Mouse (Mus musculus) testis, postnatal 14 days (tissue): ENCODE measurements around the gene Pdpk1.

ENCODE experiments used
- DNase-seq: peaks from one replicate; pipeline ENCODE4 v3.0.0; 2021; ENCODE audit warnings: low spot score

Pdpk1 gene

DNA sequence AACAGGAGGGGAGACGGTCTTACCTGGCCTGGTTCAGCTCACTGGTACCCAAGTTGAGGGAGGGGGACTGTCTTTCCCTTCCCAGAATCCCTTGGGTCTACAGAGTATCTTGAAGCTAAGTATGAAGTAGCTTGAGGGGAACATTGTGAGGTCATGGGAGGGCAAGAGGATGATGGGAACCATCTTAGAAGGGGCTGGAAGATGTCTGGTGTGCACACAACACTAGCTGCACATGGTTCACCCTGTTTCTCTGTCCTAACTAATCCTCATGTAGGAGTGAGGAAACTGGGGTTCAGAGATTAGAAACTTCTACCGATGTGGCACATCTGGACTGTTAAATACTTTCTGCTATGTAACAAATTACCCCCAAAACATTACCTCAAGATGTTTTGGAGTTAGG lies at the start of gene Pdpk1:
TSS of gene Pdpk1 (minus strand) at position 101 of the 400 bp plus-strand sequence.
- no peak for DNase-seq

DNA sequence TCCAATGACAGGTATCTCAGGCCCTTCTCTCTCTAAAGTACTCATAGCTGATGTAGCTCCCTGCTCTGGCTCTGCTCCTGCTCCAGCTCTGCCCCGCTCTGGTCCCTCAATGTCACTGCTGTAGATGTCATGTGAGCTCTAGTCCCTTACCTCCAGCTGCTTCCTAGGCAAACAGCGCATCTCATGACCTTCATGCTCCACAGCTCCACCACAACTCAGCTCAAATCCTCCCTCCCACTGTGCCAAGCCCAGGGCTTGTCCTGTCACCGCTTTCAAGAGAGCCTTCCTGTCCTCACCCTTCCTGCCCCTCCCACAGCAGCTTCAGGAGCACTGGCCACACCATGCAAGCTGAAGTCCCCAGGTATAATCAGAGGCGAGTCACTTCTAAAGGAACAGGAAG lies 49.0 kb upstream of the Pdpk1 start:
- no peak for DNase-seq

DNA sequence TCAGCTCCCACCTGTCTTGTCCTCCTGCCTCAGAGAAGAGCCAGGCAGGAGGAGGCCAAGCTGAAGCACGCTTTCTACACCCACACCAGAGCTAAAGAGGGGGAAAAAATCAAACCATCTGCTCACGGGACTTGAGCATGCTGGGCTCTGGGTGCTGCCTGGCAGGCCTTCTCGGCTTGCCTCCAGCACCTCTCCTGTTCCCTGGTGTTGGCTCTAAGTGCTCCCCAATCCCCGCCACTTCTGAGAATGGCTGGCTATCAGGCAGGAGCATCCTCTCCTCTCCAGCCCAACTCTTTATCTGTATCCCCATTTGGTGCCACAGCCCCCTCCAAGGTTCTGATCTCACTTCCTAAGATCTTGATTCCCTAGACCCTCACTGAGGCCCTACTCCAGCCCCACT lies 48.5 kb upstream of the Pdpk1 start:
- no peak for DNase-seq

DNA sequence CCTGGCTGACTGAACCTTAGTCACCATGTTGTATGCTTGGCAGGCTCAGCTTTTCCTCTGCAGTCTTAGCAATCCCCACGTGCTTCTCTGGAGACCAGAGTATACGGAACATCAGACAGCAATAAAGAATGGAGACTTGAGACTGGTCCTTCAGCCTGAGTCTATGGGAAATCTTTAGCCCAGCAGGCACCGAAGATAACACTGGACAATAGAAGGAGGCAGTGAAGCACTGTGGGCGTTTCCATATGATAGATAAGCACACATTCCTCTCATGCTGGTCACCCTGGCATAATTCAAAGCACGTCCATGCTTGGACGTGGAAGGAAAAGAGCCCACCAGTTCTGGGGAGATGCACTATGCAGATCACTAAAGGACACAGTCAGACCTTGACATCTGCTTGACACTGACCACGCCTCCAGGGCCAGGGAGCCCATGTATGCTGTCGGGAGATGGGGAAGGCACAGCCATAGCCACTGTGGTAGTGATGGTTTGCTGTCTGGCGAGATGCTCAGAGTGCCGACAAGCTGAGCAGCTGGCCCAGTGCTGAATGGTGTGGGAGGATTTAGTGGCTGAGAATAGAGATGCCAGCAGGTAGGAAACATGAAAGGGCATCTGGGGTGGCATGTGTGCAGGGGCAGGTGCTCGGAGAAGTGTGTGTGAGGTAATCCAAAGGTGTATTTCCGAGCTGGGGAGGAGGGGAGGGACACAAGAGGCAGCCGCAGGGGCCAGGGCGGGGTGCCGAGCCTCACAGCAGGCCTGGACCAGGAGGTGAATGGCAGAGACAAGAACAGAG lies 46.5 kb upstream of the Pdpk1 start:
- DNase-seq, result no peak

DNA sequence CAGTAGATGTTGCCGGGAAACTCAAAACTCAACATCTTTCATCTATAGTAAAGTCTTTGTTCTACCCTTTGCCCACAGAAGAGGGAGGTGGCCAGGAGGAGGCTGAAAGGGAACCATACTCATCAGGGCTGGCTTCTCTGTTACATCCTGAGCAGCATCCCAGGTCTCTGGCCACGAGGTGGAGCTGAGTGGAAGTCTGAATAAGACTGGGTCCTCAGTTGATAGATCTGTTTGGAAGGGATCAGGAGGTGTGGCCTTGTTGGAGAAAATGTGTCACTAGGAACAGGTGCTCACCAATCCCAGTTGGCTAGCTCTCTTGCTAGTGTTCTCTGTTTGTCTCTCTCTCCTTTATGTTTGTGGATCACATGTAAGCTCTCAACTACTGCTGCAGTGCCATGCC lies 44.6 kb upstream of the Pdpk1 start:
- no peak for DNase-seq

DNA sequence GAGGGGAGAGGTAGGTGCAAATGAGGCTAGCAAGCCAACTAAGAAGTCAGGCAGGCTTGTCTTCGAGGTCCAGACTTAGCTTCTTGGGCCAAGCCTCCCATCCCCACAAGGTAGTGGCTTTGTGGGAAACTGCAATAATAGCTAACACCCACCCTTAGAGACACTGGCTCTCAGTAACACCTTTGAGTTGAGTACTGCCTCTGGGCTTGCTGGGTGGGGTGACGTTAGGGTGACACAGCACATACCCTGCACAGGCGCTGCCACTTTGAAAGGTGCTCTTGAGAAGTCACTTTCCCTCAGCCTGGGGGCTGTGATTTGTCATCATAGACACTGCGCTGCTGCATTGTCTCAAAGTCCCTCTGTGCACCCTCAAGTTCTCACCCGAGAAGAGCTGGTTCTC lies 43.0 kb upstream of the Pdpk1 start:
- DNase-seq, result no peak

DNA sequence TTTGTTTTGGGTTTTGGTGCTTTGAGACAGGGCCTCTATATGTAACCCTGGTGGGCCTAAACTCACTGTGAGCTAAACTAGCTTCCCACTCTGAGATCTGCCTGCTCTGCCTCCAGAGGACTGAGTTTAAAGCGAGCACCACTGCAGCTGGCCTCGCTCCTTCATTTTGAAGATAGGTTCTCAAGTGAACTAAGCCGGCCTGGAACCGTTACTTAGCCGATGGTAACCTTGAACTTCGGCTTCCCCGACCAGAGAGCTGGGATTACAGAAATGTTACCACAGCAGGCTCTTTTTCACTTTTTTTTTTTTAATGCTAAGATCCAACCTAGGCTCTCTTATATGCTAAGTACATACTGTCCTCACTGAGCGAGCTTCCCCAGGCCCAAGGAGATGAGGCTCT lies 42.5 kb upstream of the Pdpk1 start:
- DNase-seq, result no peak

DNA sequence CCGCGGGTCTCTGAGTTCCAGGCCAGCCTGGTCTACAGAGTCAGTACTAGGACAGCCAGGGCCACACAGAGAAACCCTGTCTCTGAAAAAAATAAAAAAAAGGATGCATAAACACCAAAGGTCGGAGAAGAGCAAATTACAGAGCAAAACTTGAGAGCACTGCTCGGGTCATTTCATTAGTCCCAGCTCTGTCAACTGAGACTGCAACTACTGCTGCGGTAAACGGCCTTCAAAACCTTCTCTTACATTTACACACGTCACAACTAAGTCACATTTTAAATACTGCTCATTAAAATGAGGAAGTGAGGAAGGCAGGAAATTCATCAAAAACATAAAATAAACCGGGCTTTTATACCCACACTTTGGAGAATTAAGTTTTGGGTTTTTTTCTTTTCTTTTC lies 42.1 kb upstream of the Pdpk1 start:
- no peak for DNase-seq

DNA sequence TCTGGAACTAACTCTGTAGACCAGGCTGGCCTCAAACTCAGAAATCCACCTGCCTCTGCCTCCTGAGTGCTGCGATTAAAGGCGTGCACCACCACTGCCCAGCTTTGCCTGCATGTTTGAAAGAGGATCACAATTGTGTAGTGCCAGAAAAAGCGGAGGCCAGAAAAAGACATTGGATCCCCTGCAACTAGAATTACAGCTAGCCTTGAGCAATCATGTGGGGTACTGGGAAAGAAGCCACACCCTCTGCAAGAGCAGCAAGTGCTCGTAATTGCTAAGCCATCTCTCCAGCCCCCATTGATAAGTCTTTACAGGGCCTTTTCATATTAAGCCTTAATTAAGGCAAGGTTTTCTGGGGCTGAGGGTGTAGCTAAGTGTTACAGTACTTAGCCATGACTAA lies 40.8 kb upstream of the Pdpk1 start:
- DNase-seq, result no peak

DNA sequence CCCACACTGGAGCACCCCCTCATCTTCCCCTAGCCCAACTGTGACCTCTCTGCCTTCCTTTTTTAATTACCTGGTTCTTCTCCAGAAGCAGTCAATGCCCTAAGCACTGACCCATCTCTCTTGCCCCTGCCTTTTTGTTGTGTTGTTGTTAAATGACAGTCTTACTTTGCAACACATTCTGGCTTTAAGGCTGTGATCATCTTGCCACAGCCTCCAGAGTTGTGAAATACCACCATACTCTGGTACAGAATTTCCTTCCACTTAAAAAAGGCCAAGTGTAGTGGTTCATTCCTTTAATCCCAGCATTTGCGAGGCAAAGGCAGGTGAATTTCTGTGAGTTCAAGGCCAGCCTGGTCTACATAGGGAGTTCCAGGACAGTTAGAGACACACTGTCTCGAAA lies 40.2 kb upstream of the Pdpk1 start:
- no peak for DNase-seq

DNA sequence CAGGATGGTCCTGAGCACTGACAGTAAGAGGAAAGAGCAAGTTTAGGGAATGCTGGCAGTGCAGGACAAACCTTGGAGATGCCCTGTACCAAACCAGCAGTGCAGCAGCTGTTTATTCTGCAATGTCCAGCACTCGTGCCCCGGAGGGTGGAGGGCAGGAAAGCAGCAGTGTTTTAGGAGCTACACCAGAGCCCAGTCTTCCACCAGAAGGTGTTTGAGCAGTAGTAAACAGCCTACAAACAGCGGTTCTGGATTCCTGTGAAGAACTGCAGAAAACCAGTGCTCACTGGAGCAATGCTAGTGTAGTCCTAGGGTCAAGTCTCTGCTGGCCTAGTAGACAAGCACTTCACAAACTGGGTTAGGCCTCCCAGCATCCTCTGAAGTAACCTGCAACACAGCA lies 23.5 kb upstream of the Pdpk1 start:
- DNase-seq, result no peak

DNA sequence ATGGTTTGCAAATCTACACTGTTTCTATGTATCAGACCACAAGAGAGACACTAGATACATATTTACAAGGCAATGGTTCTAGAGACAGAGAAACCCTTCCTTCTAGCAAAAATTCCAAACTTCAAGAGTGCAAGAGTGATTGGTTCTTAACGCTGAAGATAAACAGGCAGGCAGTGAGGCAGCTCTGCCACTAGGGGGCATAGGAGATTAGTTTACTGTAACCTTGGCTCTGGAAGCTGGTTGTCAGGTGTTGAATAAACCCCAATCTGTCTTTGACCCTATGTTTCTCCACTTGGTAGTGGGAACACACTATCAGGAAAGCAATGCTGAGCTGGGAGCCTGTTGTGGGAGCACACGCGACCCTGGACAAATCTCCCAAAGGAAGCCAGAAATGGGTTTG lies 22.7 kb upstream of the Pdpk1 start:
- DNase-seq, result peak; percentile 49

DNA sequence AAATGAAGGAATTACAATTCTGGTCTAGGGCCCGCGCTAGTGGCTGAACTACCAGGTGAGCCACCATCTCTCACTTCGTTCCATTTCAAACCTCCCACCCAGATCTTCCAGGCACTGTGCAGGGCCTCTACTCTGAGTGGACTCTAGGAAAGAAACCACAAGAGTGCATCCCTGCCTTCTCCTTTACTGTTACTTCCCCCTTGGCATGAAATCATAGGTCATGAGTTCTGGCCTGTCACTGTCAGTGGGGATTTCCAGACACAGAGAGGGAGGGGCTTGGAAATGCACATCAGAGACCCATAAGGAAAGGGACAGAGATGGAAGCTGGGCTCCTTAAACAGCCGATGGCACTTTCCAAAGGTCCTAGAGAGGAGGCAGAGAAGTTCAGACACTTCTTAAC lies 21.0 kb upstream of the Pdpk1 start:
- DNase-seq, result no peak

DNA sequence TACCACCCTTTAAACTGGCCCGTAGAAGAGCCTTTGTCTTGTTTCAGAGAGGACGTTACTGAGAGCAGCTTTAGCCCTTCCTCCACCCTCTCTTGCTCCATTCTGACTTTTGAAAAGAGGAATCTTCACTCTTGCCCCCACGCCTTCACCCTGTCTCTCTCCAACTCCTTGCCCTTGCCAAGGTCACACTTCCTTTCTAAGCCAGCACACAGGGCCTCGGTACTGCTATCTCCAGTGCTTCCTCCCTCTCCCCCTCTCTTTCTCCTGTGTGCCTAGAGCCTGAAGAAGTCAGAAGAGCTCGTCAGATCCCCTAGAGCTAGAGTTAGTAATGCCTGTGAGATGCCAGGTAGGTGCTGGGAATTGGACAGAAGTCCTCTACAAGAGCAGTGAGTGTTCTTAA lies 20.0 kb upstream of the Pdpk1 start:
- DNase-seq, result peak; percentile 56

DNA sequence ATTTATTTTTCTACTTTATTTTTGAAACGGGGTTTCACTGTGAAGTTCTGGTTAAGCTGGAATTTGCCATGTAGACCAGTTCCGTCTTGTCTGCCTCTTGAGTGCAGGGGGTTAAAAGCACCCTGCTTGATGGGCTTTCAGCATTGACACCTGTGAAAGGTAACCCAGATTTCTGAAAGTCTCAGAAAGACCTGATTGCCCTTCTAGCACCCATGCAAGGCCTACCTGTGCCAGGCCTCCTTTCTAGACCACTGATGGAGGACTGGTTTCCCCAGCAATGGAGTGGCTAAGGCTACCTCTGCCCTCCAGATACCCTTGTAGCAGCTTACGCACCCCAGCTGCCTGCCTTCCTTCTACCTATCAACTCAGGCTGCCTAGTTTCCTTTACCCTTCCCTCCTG lies 19.4 kb upstream of the Pdpk1 start:
- DNase-seq, result no peak

DNA sequence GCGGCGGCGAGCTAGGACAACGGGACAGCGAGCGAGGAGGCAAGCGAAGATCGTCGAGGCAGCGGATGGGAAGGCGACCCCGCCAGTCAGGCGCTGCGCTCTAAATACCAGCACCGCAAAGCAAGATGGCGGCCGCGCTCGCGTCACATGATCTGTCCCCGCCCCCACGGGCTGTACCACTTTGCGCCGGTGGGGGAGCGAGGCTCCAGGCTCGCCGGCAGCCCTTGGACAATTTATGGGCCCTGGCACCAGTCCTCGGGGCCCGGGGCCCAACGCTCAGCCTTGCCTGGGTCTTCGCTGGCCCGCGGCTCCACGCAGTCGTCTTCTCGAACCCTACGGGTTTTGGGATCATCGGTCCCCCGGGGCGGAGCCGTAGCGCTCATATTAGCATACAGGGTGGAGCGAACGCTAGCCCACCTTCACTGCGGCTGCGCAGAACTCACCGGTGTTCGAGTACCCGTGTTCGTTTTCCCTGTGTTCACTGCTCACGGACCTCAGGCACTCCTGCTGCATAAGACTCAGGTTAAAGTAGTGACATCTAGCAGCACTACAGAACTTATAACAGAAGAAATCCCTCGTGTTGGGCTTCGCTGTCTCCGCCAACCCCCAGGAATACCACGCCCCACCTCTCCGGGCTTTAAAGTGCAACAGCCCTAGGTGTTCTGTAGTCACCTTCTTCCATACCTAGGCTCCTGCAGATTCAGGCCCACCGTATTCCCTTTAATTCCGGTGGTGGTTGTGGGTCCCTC lies 18.8 kb upstream of the Pdpk1 start, which contains the start of gene Atp6v0c:
TSS of gene Atp6v0c (minus strand) at position 386 of the 749 bp plus-strand sequence.
- peak; percentile 95 for DNase-seq

DNA sequence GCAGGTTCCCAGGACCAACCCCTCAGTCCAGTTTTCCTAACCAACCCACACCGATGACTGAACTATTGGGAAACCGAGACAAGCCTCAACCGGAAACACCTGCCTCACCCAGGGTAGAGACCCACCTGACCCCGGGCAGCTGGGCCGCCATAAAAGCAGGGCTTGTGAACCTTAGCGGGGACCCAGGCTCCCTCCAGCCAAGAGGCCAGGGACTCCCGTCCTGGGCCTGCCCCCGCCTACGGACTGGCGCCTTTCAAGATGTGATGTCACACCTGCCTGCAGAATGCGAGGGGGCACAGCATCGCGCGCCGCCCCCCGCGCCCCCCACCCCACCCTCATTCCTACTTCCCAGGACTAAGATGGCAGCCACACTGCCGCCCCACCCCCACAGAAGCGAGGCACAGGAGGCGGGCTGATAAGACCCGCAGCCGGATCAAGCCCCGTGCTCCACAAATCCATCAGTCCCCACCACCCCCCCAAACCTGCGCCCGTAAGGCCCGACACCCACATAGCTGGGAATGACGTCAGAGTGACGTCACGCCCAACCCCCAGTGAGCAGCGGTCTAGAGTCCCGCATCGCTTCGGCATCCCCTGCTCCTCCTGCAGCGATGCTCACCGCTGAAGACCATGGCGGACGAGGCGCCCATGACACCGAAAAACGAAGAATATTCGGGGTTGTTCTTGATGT lies 18.0 kb upstream of the Pdpk1 start:
- DNase-seq, result peak; percentile 83

DNA sequence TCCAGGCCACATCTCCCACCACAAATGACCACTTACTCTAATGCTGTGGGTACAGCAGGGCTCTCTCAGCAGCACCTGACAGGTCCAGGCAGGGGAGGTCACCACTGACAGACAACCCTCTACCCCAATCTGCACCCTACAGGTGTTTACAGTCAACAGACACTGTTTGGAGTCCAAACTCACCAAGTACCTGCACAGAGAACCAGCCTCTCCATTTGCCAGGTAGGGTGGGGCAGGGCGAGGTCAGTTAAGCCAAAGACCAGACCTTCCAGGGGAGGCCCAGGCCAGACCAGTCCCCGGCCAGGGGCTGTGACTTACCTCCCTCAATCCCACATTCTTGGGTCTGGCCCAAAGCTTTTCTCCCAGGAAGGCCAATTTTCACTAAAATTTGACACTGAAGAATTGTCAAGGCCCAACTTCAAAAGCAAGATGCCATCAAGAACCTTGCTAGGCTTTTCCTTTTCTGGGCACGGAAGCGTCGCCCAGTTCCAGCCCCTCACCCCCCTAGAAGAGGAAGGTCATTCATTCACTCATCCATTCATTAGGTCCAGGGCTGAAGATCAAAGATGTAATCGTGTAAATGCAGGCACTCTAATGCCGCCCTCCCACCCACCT lies 17.3 kb upstream of the Pdpk1 start:
- no peak for DNase-seq

DNA sequence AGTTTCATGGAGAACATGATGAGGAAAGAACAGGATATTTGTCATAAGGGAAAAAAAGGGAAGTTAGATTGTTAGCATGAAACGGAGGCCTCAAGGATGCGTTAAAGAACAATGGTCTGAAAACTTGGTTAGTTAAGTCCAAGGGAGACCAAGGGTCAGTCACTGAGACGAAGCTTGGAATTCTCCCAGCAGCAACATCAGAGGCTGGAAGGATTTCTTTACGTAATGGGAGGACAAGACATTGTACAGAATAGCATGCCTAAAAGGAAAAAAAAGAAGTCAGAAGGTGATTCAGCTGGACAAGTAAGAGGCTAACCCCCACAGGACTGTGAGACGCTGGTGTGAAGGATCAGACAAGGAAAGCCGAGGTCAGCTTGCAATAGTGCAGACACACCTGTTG lies 16.4 kb upstream of the Pdpk1 start:
- no peak for DNase-seq

DNA sequence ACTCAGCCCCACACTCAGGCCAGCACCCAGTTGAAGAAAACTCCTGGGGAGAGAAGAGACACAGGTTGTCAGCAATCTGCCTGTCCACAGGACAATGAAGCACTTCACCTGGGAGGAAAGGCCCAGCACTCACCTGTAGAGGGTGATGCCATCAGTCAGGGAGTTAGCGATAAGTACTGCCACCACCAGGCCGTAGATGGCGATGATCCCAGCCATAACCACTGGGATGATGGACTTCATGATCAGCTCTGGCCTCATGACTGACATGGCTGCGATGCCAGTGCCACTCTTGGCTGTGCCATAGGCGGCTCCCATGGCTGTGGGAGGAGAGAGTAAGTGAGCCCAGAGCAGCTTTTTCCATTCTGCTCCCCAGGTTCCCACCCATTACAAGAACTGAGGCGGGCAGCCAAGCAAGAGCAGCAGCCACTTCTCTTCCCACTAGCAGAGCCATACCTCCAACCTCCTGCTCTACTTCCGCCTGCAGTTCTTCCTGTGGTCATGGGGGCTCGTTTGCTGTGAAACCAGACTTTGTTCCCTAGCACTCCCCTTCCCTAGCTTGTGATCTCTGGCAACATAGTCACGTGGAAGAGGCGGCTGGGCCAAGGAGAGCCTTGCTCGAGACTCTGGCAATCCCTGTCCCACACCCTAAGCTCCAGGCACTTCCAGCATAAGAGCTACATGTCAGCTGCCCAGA lies 14.0 kb upstream of the Pdpk1 start:
- DNase-seq, result no peak

DNA sequence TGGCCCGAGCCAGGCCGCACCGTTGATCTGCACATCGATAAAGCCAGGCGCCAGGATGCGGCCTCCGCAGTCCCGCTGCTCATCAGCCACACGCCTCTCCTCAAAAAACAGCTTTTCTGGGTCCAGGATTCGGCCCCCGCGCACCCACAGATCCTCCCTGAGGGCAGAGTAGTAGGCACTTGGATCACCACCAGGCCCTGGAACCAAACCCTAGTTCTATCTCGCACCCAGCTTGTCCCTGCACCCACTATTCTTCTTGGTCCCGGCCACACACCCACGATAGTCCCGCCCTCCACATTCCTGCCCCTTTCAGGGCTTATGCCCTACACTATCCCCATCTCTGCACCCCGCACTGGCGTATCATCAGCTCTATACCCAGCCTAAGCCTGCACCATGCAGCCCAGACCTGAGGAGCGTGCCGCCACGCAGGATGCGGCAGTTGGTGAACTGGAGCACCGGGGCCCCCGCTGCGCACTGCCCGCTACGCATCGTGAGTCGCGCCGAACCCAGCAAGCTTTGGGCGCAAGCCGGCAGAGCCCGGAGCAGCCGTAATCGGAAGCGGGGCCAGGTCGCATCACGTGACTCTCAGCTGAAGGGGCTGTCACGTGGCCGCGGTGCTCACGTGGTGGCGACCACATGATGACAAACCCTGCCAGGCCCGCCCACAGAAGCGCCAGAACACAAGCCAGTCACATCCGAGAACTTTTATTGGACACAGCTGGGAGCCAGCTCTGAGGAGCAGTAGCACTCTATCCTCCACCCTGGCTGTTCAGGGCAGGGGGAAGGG lies 12.6 kb upstream of the Pdpk1 start, which contains the start of gene Amdhd2:
TSS of gene Amdhd2 (minus strand) at position 591 of the 787 bp plus-strand sequence.
- peak; percentile 92 for DNase-seq
